In the genomic region with DNA sequence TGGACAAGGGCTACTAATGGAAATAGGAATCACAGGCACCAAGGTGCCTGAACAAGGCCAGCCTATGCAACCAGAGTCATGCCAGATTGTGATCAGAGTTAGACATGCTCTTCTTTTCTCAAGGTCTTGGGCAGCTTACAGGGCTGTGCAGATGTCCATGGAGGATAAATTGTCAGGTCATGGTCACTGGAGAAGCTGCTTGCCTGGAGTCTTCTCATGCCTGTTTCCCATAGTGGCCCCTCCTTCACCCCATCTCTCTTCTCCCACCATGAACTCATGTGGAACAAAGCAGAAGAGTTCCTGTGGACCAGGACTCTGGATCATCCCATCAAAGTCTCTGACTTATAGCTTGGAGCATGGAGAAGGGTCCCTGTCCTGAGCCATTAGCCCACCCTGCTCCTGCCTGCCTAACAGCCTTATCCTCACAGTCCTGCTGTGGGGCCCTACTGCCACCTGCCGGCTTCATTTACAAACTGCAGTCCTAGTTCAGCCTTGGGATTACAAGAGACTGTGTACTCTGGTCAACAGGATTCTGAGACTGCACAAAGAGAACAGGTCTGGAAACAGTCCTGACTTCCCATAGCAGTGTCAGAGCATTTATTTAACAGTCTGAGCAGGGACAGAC, we compare ENCODE assay signal across 9 mouse cellular contexts. TPM values are rescaled to one million over a fixed set of nuclear protein-coding genes. Genes with fewer than 3 reads are reported as not detected.
DNase-seq lines count a peak whose midpoint lies in the region; ATAC-seq lines count a peak whose summit lies in the region.
"Had no signal": no experiment of that assay in that cellular context is flagged by ENCODE, and none has a peak within 500 bp of the region (broad histone marks: within the 10 kb centered on the region; RNA-seq: fewer than 3 reads in every experiment).

No protein-coding gene starts in this region.

- H3K27ac ChIP-seq in forebrain, embryonic 14.5 days (ENCODE audit: low read depth, low read length), result no peak overlapping the region
- H3K27ac ChIP-seq in hindbrain, embryonic 11.5 days (ENCODE audit: low read depth, low read length), result no peak overlapping the region
- H3K27ac ChIP-seq in lung, embryonic 16.5 days (ENCODE audit: low read length), result no peak overlapping the region
- H3K27ac ChIP-seq: heart, embryonic 15.5 days had no signal

- H3K4me2 ChIP-seq in forebrain, embryonic 14.5 days (ENCODE audit: low read length), result no peak overlapping the region
- no peak overlapping the region for H3K4me2 ChIP-seq in hindbrain, embryonic 11.5 days (replicated peaks; ENCODE audit: low read depth, low read length)
- no peak overlapping the region for H3K4me2 ChIP-seq in lung, embryonic 16.5 days (ENCODE audit: low read depth, low read length)
- H3K4me2 ChIP-seq: heart, embryonic 15.5 days had no signal

- no peaks in the 10 kb centered on the region for H3K4me1 ChIP-seq in forebrain, embryonic 14.5 days (ENCODE audit: control insufficient read depth, insufficient read depth, low read length)
- H3K4me1 ChIP-seq in hindbrain, embryonic 11.5 days (replicated peaks; ENCODE audit: control insufficient read depth, insufficient read depth, low read length), result no peaks in the 10 kb centered on the region
- peaks cover under 1% of the 10 kb centered on the region; the same call in 1 of the 2 replicates for H3K4me1 ChIP-seq in lung, embryonic 16.5 days (replicated peaks; ENCODE audit: control insufficient read depth, insufficient read depth, low read length)

- no peak overlapping the region for H3K9ac ChIP-seq in forebrain, embryonic 14.5 days (ENCODE audit: low read length)
- H3K9ac ChIP-seq in hindbrain, embryonic 11.5 days (ENCODE audit: low read depth, low read length), result no peak overlapping the region
- no peak overlapping the region for H3K9ac ChIP-seq in lung, embryonic 16.5 days (ENCODE audit: low read length)
- H3K9ac ChIP-seq: heart, embryonic 15.5 days had no signal

- H3K9me3 ChIP-seq in forebrain, embryonic 14.5 days (replicated peaks; ENCODE audit: control insufficient read depth, low read length), result no peaks in the 10 kb centered on the region
- no peaks in the 10 kb centered on the region for H3K9me3 ChIP-seq in hindbrain, embryonic 11.5 days (ENCODE audit: control insufficient read depth, low read length)
- H3K9me3 ChIP-seq in lung, embryonic 16.5 days (ENCODE audit: control insufficient read depth, low read length), result no peaks in the 10 kb centered on the region
- H3K9me3 ChIP-seq: heart, embryonic 15.5 days had no signal

- peak; percentile 72 for DNase-seq in MN1 (ENCODE audit: low spot score)
- DNase-seq in cerebellum, adult 11 months, result peak; percentile 60
- peak; percentile 85 for DNase-seq in forebrain, embryonic 14.5 days (ENCODE audit: low spot score)
- peak; percentile 88 for DNase-seq in hindbrain, embryonic 11.5 days (ENCODE audit: low spot score)
- peak; percentile 63 to 82 for DNase-seq in layer of hippocampus, adult 8-10 months (ENCODE audit: low spot score in 2 of 2)
- DNase-seq in retina, embryonic 14.5 days (ENCODE audit: low spot score), result peak; percentile 86
- peak; percentile 64 to 73 for DNase-seq in urinary bladder, postnatal 36 days (ENCODE audit: low spot score in 2 of 2)

- H3K36me3 ChIP-seq in forebrain, embryonic 14.5 days (ENCODE audit: control insufficient read depth, insufficient read depth, low read length), result peaks cover 11% of the 10 kb centered on the region; the same call in 1 of the 2 replicates
- H3K36me3 ChIP-seq in hindbrain, embryonic 11.5 days (ENCODE audit: control insufficient read depth, insufficient read depth, low read length), result no peaks in the 10 kb centered on the region
- no peaks in the 10 kb centered on the region for H3K36me3 ChIP-seq in lung, embryonic 16.5 days (ENCODE audit: control insufficient read depth, insufficient read depth, low read length)
- H3K36me3 ChIP-seq: heart, embryonic 15.5 days had no signal

- 0% methylated on average over 1 of the region's 1 CpGs for WGBS in forebrain, embryonic 14.5 days
- 0% methylated on average over 1 of the region's 1 CpGs for WGBS in hindbrain, embryonic 11.5 days
- 0% methylated on average over 1 of the region's 1 CpGs for WGBS in lung, embryonic 16.5 days

- no peaks in the 10 kb centered on the region for H3K27me3 ChIP-seq in forebrain, embryonic 14.5 days (replicated peaks; ENCODE audit: control insufficient read depth, insufficient read depth, low read length)
- no peaks in the 10 kb centered on the region for H3K27me3 ChIP-seq in hindbrain, embryonic 11.5 days (ENCODE audit: control insufficient read depth, insufficient read depth, low read length)
- no peaks in the 10 kb centered on the region for H3K27me3 ChIP-seq in lung, embryonic 16.5 days (ENCODE audit: control insufficient read depth, insufficient read depth, low read depth, low read length)
- H3K27me3 ChIP-seq: heart, embryonic 15.5 days had no signal

- ATAC-seq in forebrain, embryonic 14.5 days, result peak; percentile 82
- ATAC-seq in hindbrain, embryonic 11.5 days (ENCODE audit: low FRiP score), result peak; percentile 75
- ATAC-seq in lung, embryonic 16.5 days (ENCODE audit: low read depth), result peak; percentile 47

- H3K4me3 ChIP-seq in forebrain, embryonic 14.5 days (ENCODE audit: low read depth, low read length), result no peak overlapping the region
- H3K4me3 ChIP-seq in hindbrain, embryonic 11.5 days (ENCODE audit: low read depth, low read length), result no peak overlapping the region
- H3K4me3 ChIP-seq in lung, embryonic 16.5 days (ENCODE audit: low read length), result no peak overlapping the region
- H3K4me3 ChIP-seq: heart, embryonic 15.5 days had no signal

RNA-seq across cellular contexts. Expression of gene Alppl2, which starts 47.8 kb away (rescaled TPM):
- not detected in 2 replicates for polyA plus RNA-seq in forebrain, embryonic 14.5 days (2014; fragmentation: Nextera tagmentation; extraction: Ambion mirVana)
- not detected in 2 replicates for polyA plus RNA-seq in hindbrain, embryonic 11.5 days (2014; fragmentation: Nextera tagmentation; extraction: Ambion mirVana)
- not detected for total RNA-seq in layer of hippocampus, adult 8-10 months (2022)
- not detected in 2 replicates for polyA plus RNA-seq in lung, embryonic 16.5 days (2015; fragmentation: Nextera tagmentation; extraction: Ambion mirVana)
- polyA plus RNA-seq: heart, embryonic 15.5 days had no signal

RNA-seq across cellular contexts. Expression of gene Alpi, which starts 59.5 kb away (rescaled TPM):
- polyA plus RNA-seq in forebrain, embryonic 14.5 days (2014; fragmentation: Nextera tagmentation; extraction: Ambion mirVana), result not detected in 2 replicates
- polyA plus RNA-seq in hindbrain, embryonic 11.5 days (2014; fragmentation: Nextera tagmentation; extraction: Ambion mirVana), result not detected in 2 replicates
- under 1 TPM in 1 of 4 experiments, not detected in 3; 0.20 TPM for total RNA-seq in layer of hippocampus, adult 8-10 months (2022)
- 0.18 TPM in 1 of 2 replicates, not detected in the other for polyA plus RNA-seq in lung, embryonic 16.5 days (2015; fragmentation: Nextera tagmentation; extraction: Ambion mirVana)
- polyA plus RNA-seq: heart, embryonic 15.5 days had no signal
